Mouse (Mus musculus) cerebellum, adult 11-12 months (tissue): Measurements from ENCODE around the gene Klk1b24.
"Not testable (repeated sequence)": the region's sequence is repeated elsewhere in the genome, so short reads cannot be mapped to it uniquely, and the experiment has no call there.

Experiments
- DNase-seq: peaks from one replicate; pipeline ENCODE4 v3.0.0; 2022

Klk1b24 gene

DNA sequence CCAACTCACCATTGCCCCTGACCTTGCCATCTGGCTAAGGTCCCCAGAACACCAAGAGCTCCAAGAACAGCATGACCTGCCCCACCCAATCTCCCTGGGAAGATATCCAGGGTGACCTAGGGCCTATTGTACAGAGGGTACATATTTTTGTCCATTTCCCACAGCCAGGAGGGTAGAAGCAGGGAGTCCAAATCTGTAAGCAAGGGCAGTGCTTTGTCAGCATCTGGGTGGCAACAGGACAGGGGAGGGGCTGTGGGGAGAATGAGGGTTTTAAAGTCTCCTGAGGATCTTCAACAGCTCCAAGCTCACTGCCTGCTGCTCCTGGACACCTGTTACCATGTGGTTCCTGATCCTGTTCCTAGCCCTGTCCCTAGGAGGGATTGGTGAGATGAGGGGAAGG lies at the start of gene Klk1b24:
Klk1b24 (plus strand) TSS at position 301 of the 400 bp plus-strand sequence.
- DNase-seq: not testable (repeated sequence)

DNA sequence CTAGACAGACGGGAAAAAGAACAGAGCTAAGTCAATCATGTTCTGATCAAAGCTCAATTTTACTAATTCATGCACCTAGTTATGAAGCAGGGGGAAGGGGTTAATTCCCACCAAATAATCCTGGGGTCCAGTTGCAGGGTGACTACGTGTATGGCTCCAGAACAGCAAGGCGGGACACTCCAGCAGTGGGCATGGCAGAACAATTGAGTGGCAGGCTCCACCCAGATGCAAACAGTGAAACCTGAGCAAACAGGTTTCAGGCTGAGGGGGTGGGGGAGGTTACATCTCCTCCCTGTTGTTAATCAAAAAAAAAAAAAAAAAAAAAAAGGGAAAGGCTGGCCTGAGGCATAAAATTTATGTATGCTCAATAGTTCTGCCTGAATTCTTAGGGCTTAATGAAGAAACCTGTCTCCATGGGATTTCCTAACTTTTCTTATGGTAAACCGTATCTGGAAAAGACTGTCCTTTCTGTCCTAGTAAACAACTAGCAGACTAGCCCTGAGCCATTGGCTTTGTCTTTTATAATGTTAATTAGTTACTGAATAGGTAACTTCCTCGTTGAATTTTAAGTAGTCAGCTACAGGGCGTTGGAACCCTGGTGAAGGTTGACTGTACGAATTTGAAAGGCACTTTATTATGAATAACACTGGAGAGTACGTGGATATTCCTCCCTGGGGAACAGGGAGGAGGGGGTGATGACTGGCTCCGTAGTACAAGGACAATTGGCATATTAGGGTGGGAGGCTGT lies 8.6 kb upstream of the Klk1b24 start:
- no peak for DNase-seq

DNA sequence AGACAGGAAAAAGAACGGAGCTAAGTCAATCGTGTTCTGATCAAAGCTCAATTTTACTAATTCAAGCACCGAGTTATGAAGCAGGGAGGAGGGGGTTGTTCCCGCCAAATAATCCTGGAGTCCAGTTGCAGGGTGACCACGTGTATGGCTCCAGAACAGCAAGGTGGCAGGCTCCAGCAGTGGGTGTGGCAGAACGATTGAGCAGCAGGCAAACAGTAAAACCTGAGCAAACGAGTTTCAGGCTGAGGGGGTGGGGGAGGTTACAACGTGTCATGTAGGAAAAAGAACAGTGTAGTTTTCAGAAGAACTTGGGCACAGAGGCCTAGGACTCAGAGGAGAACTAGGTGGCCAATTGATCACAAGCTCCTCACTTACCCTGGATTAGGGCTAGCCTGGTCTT lies 1.5 kb upstream of the Klk1b24 start:
- not testable (repeated sequence) for DNase-seq

DNA sequence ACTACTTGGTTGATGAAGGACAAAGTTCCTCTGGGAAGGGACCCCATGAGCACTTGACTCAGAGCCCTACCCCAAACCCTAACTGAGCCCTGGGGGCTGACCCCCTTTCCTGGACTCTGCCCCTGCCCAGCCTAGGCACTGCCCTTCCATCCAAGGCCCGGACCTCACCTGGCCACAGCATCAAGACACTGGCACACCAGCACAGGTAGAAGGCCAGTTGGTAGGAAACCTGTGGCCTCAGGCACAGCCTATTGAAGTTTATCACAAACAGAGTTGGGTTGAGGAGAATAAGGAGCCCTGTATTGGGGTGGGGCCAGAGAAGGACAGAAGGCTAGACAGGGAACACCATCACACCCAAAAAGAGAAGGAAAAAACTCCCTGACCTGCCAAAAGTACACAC lies 5.4 kb downstream of the Klk1b24 start:
- not testable (repeated sequence) for DNase-seq

DNA sequence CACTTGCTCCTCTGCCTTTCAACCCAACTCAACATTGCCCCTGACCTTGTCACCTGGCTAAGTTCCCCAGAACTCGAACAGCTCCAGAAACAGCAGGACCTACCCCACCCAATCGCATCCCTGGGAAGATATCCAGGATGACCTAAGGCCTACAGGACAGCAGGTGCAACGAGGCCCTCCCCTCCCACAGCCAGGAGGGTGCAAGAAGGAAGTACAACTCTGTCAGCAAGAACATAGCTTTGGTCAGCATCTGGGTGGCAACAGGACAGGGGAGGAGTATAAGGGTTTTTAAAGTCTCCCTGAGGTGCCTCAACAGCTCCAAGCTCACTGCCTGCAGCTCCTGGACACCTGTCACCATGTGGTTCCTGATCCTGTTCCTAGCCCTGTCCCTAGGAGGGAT lies 9.9 kb downstream of the Klk1b24 start, which contains the start of gene Klk1b3:
Klk1b3 (plus strand) TSS at position 301 of the 400 bp plus-strand sequence.
- DNase-seq: no peak

DNA sequence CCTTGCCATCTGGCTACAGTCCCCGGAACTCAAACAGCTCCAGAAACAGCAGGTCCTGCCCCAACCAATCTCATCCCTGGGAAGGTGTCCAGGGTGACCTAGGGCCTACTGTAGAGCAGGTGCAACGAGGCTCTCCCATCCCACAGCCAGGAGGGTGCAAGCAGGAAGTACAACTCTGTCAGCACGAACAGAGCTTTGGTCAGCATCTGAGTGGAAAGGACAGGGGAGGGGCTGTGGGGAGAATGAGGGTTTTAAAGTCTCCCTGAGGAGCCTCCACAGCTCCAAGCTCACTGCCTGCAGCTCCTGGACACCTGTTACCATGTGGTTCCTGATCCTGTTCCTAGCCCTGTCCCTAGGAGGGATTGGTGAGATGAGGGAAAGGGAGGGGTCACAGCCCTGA lies 19.1 kb downstream of the Klk1b24 start, which contains the start of gene Klk1b4:
Klk1b4 (plus strand) TSS at position 301 of the 400 bp plus-strand sequence.
- DNase-seq: not testable (repeated sequence)

DNA sequence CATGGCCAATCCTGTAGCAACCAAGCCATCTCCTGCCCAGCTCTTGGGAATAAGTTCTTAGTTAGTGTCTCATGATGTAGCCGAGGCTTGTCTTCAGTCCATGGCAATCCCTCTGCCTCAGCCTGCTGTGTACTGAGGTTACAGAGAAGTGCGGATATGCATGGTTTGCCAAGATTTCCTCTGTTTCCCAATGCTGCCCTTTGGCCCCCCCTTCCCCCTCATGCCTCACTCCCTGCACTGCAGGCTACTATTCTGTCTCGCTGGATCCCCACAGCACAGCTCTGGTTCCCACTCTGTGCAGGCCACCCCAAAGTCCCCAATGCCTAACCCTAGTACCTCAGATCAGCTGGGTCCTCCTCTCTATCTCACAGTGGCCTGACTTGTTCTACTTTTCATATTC lies 20.3 kb downstream of the Klk1b24 start:
- no peak for DNase-seq

DNA sequence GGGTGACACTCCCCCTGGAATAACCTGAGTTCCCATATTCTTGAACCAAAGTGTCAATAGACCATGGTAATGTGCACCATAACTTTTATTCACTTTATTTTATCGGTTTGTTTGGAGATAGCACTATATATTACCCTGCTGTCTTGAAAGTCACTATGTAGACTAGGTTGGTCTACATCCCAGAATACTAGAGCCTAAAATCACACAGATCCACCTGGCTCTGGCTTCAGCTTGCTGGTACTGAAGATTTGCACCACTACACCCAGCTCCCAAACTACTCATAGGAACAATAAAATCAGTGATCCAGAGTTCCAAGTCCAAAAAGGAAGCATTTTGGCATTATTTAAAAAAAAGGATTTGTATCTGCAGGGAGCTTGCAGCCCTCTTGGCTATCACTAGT lies 27.6 kb downstream of the Klk1b24 start, which contains the start of gene Klk1b5:
Klk1b5 (plus strand) TSS at position 301 of the 400 bp plus-strand sequence.
- no peak for DNase-seq

DNA sequence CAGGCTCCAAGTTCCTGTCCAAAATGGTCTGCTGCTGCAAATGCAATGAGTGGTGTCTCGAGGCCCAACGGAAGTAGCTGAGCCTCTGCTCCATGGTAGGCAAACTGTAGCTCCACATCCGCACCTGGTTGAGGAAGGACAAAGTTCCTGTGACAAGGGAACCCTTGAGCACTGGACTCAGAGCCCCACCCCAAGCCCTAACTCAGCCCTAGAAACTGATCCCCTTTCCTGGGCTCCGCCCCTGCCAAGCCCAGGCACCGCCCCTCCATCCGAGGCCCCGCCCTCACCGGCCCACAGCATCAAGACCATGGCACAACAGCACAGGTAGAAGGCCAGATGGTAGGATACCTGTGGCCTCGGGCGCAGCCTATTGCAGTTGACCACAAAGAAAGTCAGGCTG lies 33.6 kb downstream of the Klk1b24 start:
- not testable (repeated sequence) for DNase-seq

DNA sequence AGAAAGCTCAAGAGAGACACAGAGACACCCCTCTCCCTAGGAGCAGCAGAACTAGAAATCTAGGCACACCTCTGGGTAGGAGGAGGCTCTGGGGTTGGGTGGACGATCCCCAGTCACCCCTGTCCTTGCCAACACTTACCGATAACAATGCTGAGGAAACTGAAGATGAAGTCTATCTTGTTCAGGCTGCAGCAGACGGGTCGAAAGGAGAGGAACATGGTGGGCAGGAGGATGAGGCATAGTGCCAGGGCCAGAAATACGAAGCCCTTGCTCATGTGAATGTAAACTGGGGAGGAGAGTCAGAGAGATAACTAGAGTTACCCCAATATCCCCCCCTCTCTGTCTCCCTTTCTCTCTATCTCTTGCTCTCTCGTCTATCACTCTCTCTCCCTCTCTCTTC lies 34.3 kb downstream of the Klk1b24 start:
- not testable (repeated sequence) for DNase-seq

DNA sequence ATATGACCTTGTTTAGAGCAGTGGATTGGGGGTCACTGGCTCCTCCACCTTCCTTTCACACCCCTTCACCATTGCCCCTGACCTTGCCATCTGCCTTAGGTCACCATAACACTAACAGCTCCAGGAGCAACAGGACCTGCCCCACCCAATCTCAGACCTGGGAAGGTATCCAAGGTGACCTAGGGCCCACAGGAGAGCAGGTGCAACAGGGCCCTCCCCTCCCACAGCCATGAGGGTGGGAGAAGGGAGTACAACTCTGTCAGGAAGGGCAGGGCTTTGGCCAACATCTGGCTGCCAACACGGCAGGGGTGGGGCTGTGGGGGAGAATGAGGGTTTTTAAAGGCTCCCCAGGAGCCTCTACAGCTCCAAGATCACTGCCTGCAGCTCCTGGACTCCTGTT lies 37.0 kb downstream of the Klk1b24 start, which contains the start of gene Klk1:
Klk1 (plus strand) TSS at position 285 of the 400 bp plus-strand sequence.
- DNase-seq: no peak

DNA sequence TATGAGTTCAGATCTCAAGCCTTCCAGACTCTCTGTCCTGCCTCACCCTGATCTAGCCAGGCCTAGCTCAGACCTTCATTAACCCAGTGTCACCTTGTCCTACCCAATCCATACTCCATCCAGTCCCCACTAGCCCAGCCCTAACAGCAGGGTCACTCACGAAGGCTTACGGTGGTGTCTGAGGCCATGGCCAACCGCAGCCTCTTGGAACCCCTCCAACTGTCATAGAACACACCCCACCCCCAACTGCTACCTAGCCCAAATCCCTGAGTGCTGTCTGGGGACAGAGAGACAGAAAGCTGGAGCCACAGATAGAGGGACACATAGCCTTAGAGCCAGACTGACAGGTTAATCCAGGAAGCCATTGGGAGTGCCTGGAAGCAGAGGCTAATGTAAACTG lies 47.9 kb downstream of the Klk1b24 start, which contains the start of gene Gm36864:
Gm36864 (plus strand) TSS at position 269 of the 400 bp plus-strand sequence.
- DNase-seq: no peak

DNA sequence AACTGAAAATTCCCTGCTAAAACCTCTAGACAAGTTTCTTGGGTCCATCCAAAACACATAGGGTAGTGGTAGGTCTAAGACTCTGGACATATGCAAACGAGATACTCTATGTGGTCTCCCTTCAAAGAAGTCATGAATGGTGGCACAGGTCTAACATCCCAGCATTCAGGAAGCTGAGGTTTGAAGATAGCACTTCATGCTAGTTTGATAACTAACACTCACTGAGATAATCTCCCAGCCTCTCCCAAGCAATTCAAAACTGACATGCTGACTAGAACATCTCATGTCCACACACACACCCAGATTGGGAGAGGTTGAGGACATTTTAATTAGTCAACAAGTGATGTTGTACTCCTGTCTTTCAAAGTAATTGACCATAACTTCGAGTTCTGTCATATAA lies 51.9 kb downstream of the Klk1b24 start:
- DNase-seq: no peak

DNA sequence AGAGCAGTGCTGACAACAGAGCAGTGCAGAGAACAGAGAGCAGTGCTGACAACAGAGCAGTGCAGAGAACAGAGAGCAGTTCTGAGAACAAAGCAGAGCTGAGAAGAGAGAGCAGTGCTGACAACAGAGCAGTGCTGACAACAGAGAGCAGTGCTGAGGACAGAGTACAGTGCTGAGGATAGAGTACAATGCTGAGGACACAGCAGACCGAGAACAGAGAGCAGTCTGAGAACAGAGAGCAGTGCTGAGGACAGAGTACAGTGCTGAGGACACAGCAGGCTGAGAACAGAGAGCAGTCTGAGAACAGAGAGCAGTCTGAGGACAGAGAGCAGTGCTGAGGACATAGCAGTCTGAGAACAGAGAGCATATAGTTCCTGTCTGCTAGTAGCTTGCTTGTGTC lies 52.7 kb downstream of the Klk1b24 start:
- DNase-seq: no peak

DNA sequence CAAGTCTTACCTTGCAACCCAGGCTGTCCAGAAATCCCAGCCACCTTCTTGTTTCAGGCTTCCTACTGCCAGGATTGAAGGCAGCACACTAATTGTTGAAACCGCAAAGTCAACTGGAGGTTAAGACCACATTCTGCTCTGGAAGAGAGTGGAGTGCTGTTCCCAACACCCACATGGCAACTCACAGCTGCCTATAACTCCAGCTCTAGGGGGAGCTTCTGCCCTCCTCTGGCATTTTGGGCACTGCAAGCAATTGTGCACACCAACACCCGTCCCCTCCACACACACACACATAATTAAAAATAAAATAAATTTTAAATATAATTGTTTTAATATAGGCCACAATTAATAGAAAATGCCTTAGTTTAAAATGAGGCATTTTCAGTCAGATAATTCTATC lies 53.1 kb downstream of the Klk1b24 start:
- no peak for DNase-seq
